Mouse (Mus musculus): ENCODE measurements around the gene Prss44.

DNA sequence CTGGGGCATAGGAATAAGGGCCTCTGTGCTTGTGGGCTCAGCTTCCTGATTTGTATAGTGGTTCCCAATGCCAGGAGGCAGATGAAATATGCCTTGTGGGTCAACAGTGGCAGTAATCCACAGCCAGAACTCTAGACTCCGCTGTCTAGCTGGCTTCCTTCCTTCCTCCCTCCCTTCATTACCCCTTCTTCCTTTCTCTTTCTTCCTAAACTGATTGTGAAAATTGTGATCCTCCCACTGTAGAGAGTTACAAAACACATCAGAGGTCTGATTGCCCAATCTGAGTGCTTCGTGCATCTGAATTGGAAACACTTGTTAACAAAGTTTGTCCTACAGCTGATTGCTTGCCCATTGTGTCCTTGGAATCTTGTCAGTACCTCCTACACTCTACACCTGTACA lies 27.6 kb downstream of the Prss44 start:
- TF ChIP-seq CTCF (IDR thresholded peaks at IDR 0.05; ENCODE audit: low read depth), result no peak
- no peak for TF ChIP-seq EP300 (IDR thresholded peaks at IDR 0.05; ENCODE audit: low read depth)

Measured in heart, postnatal 0 days (tissue).